Mouse (Mus musculus) Patski (cell line): ENCODE data around the gene Cog2. TPM values are rescaled to one million over a fixed set of nuclear protein-coding genes. Genes with fewer than 3 reads are reported as not detected.

Source experiments
- ATAC-seq: fragments of 100-300 bp; one replicate; pipeline ENCODE4 v1.8.0; 2021
- CTCF ChIA-PET: fragments of 350-600 bp; sonication (Branson Sonifier 250); formaldehyde crosslinking; loops from one replicate; lab custom pipeline; 2022; ENCODE audit warnings: inconsistent platforms; lab: Charles Lee
- POLR2A ChIA-PET: fragments of 350-600 bp; sonication (Branson Sonifier 250); formaldehyde crosslinking; loops from one replicate; lab custom pipeline; 2022; ENCODE audit warnings: antibody characterized with exemption, inconsistent platforms; lab: Charles Lee
- DNase-seq: peaks from one replicate; pipeline ENCODE4 v3.0.0-alpha.2; 2011; ENCODE audit warnings: low read depth, low spot score
- H3K27me3 ChIP-seq: fragments of 371-371 bp; one replicate; pipeline ENCODE4 v1.5.1; 2021
- CTCF ChIP-seq: fragments of 100-300 bp; IDR thresholded peaks from one replicate; pipeline ENCODE4 v1.5.1; 2021
- in situ Hi-C: fragments of 300-500 bp; cut with MboI; formaldehyde crosslinking; loops from 3 replicates; pipeline ENCODE4 v1.11.1; 2018; ENCODE audit warnings: low pct_unique_long_range_greater_than_20kb, mixed read lengths
- polyA plus RNA-seq: library from polyadenylated mRNA; unstranded; gene quantifications from one replicate; pipeline ENCODE4 v1.2.3, GENCODE M21; 2021

Gene Cog2
- polyA plus RNA-seq, 1 experiment from 2014 or later = 41.6 TPM

DNA sequence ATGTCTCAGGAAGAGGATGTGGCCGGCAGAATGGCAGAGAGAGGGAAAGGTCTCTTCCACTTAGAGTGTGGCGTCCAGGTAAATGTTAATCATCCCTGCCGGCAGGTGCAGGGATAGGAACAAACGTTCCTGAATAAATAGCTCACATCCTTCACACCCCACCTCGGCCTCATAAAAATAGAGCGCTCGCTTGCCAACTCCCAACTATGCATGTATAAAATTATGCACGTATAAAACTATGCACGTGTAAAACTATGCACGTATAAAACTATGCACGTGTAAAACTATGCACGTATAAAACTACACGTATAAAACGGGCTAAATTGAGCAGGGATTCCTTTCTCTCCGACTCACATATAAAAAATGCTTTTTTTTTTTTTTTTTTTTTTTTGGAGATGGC is 25.6 kb upstream of the Cog2 start:
- in situ Hi-C loops = no loop called here
- CTCF ChIA-PET = interaction anchor here (0.8 to 1.2 kb wide), 3 partner anchors 52 to 182 kb away, joined by 3 read pairs; no protein-coding TSS in a partner anchor
- no peak for DNase-seq
- TF ChIP-seq CTCF = no peak
- ATAC-seq = no peak
- no peaks in the 10 kb centered on the region for H3K27me3 ChIP-seq
- POLR2A ChIA-PET = interaction anchor here (0.6 to 0.7 kb wide), 3 partner anchors 238 to 883 kb away, joined by 3 to 10 read pairs (median 3); no protein-coding TSS in a partner anchor

DNA sequence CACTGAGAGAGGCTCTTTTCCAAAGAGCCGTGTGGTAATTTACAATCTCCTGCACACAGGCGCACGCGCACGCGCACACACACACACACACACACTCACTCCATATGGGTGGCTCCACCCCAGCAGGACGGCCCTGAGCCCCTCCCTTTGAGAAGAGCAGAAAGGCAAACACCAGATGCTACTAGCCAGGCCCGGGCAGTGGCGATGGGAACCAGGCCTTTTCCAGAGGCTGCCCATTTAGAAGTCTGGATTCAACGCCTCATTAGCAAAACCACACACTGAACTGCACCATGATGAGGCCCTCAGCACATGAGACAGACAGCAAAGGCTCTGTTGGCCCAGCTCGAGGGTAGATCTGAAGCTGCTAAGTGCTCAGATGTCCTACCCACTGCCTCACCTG is 24.9 kb upstream of the Cog2 start:
- in situ Hi-C loops = no loop called here
- ChIA-PET POLR2A (interaction anchor here (0.6 to 0.7 kb wide), 2 partner anchors 239 to 882 kb away, joined by 3 read pairs; no protein-coding TSS in a partner anchor), CTCF (interaction anchor here (0.8 to 1.2 kb wide), 3 partner anchors 51 to 182 kb away, joined by 3 read pairs; no protein-coding TSS in a partner anchor)
- no peak for ATAC-seq
- TF ChIP-seq CTCF = no peak
- no peak for DNase-seq
- no peaks in the 10 kb centered on the region for H3K27me3 ChIP-seq

DNA sequence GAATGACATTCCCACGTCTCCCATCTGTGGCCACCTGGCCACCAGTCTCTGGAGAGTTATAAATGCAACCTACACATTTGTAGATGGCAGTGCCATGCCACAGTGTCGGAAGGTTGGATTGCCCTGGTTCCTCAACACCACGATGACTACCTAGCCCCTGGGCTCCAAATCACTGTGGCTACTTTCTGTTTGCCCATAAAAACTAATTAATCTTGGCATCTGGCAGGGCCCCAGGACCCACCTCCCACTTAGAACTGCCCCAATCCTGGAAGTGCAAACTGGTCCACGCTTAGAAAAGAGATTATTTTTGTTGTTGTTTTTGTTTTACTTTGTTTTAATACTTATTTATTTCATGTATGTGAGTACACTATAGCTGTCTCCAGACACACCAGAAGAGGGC is 24.3 kb upstream of the Cog2 start:
- CTCF ChIA-PET = interaction anchor here (0.8 kb wide), 1 partner anchor 145 kb away, joined by 3 read pairs; no protein-coding TSS in a partner anchor
- POLR2A ChIA-PET = no interaction called here

DNA sequence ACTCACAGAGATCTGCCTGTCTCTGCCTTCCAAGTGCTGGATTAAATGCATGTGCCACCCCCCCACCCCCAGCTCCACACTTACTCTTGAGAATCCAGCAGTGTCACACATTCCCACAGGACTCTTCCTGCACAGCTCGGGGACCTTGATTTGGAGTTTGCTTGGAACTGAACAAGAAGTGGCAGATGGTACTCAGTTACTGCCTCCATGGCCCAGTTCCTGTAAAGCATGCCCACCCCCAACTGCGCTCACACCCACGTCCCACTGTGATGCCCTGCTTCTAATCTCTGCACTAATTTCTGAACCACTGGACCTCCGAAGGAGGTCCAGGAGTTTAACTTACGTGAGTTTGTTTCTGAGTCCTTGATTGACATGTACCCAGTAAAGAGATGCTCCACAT is 23.7 kb upstream of the Cog2 start:
- in situ Hi-C loops = no loop called here
- ATAC-seq = no peak
- ChIA-PET POLR2A (no interaction called here), CTCF (interaction anchor here (0.8 kb wide), 1 partner anchor 144 kb away, joined by 3 read pairs; no protein-coding TSS in a partner anchor)
- no peak for TF ChIP-seq CTCF
- no peak for DNase-seq
- no peaks in the 10 kb centered on the region for H3K27me3 ChIP-seq

More for the DNA sequence above, 24.3 kb upstream of the Cog2 start:
- no peaks in the 10 kb centered on the region for H3K27me3 ChIP-seq
- TF ChIP-seq CTCF = no peak
- ATAC-seq (no peak), DNase-seq (no peak)
- in situ Hi-C loops = no loop called here

DNA sequence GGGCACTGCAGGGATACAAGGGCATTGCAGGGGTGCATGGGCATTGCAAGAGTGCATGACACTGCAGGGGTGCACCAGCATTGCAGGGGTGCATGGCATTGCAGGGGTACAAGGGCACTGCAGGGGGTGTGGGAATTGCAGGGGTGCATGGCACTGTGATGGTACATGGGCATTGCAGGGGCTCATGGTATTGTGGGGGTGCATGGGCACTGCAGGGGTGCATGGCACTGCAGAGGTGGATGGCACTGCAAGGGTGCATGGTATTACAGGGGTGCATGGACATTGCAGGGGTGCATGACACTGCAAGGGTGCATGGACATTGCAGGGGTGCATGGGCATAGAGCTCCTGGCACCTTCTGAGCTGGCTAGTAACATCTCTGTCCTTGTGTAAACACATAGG is 22.2 kb upstream of the Cog2 start:
- in situ Hi-C loops = no loop called here
- no peak for TF ChIP-seq CTCF
- ATAC-seq = no peak
- DNase-seq = no peak
- H3K27me3 ChIP-seq = no peaks in the 10 kb centered on the region
- ChIA-PET CTCF (no interaction called here), POLR2A (interaction anchor here (0.7 kb wide), 1 partner anchor 23 kb away, joined by 3 read pairs; no protein-coding TSS in a partner anchor)

DNA sequence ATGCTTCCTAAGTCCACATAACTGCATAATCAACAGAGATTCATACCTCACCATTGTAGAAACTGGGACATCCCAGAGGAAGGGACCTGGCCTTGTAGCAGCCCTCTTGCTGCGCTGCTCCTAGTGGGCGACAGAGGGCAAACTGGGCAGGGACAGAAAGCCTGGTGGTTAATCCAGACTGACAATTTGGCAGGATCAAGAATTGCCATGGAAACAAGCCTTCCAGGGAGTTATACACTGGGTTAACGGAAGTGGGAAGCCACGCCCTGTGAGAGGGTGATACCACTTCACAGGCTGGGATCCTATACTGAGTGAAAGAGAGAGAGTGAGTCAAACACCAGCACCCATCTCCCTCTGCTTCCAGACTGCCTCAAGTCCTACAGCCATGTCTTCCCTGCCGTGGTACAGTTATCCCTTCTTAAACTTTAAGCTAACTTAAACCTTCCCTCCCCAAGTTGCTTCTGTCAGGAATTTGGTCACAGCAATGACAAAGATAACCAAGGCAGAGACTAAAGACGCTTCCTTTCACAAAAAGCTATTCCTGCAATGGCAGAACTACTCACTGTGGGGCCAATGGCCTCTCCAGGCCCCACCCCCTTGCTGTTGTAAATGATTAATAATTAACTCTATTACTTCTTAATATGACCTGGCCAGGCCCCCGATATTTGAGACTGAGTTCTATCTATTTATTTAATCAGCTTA is 21.2 kb upstream of the Cog2 start:
- POLR2A ChIA-PET = no interaction called here
- ATAC-seq (no peak), DNase-seq (no peak)
- in situ Hi-C loops = no loop called here
- TF ChIP-seq CTCF = no peak
- CTCF ChIA-PET = interaction anchor here (0.9 kb wide), 1 partner anchor 21 kb away, joined by 3 read pairs; the partner anchor contains the start of gene Cog2
- no peaks in the 10 kb centered on the region for H3K27me3 ChIP-seq

DNA sequence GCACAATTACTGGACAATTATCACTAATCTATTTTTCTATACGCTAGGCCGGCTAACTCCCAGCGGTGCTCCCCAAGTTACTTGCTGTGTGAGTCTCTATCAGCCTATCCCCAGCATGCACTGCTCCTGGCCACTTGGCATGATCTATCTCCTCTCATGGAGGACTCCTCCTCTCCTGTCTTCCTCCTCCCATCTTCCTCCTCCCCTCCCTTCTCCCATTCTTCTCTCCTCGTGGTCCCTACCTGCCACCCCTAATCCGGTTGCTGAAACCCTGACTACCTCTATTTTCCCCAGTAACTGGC is 20.7 kb upstream of the Cog2 start:
- in situ Hi-C loops = no loop called here
- ATAC-seq (no peak), DNase-seq (no peak)
- no peak for TF ChIP-seq CTCF
- CTCF ChIA-PET = interaction anchor here (0.9 kb wide), 1 partner anchor 21 kb away, joined by 3 read pairs; the partner anchor contains the start of gene Cog2
- POLR2A ChIA-PET = no interaction called here
- no peaks in the 10 kb centered on the region for H3K27me3 ChIP-seq

DNA sequence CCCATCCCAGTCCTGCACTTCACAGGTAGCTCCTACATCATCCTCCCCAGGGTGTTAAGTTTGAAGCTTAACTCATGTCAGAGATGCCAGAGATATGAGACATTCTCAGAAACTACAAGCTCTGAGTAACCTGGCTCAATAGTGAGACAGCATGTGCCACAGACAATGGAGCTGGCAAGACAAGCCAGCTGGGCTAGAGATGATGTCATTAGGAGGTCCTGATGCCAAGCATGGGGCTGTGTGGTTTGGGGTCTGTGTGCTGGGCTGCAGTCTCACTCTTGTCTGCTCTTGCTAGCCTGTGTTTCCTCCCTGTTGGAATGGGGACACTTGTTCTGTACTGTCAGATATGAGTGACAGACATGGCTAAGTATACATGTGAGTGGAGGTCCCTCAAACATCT is 14.9 kb upstream of the Cog2 start:
- POLR2A ChIA-PET = no interaction called here
- in situ Hi-C loops = no loop called here
- no peak for TF ChIP-seq CTCF
- H3K27me3 ChIP-seq = peaks cover under 1% of the 10 kb centered on the region
- no peak for DNase-seq
- CTCF ChIA-PET = interaction anchor here (0.7 to 1.2 kb wide), 2 partner anchors 8 to 12 kb away, joined by 3 read pairs; no protein-coding TSS in a partner anchor
- no peak for ATAC-seq

DNA sequence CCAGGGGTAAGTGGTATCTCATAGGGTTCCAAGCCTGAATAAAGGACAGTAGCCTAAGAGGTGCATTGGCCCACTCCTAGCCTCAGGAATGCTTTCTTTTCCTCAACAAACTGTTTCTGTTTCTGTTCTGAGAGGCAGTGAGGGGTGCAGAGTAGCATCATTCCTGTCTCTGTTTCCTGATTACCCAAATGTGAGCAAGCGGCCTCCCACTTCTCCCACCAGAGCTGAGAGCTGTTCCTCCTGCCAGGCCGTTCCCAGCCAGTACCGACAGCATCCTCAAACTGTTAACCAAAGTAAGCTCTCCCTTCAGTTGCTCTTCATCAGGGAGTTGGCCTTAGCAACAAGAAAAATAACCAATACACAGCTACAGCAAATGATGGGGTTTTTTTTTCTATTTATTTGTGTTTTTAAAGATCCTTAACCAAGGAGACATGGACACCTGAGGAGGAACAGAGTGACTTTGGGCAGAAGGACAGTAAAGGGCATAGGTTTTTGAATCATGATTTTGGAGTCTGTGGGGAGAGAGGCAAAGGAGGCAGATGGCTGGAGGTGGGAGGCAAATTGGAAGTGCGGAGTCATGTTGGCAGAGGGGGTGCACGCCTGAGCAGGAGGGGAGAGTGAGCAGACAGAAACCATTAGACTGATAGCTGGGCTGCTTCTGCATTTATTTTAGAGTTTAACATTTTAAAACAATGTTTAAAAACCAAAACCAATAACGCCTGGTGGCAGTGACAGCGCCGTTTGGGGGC is 12.8 kb upstream of the Cog2 start:
- no peak for TF ChIP-seq CTCF
- ChIA-PET CTCF (interaction anchor here (1.2 kb wide), 1 partner anchor 14 kb away, joined by 4 read pairs; no protein-coding TSS in a partner anchor), POLR2A (no interaction called here)
- ATAC-seq = no peak
- in situ Hi-C loops = no loop called here
- H3K27me3 ChIP-seq = peaks cover 12% of the 10 kb centered on the region
- DNase-seq = no peak

DNA sequence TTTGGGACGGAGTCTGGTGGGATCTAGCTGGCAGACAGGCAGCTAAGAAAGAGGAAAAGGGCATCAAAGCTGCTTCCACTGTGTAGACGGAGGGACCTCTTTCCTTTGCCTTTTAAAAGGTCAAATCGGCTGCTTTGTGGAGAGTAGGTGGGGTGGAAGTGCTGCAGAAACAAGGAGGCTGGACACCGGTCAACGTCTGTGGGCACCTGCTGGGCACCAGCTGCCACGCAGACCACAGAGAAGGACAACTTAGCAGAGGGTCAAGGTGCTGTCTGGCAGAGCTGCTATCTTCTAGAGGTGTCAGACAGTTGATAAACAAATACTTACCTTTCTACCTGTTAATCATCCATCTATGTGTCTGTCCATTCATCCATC is 12.3 kb upstream of the Cog2 start:
- DNase-seq (no peak), ATAC-seq (no peak)
- in situ Hi-C loops = no loop called here
- peaks cover 15% of the 10 kb centered on the region for H3K27me3 ChIP-seq
- TF ChIP-seq CTCF = no peak
- ChIA-PET POLR2A (no interaction called here), CTCF (interaction anchor here (1.2 kb wide), 1 partner anchor 15 kb away, joined by 4 read pairs; no protein-coding TSS in a partner anchor)
